Mouse (Mus musculus) embryonic facial prominence, embryonic 10.5 days (tissue): ENCODE data around the gene Lin9. TPM values are rescaled to one million over a fixed set of nuclear protein-coding genes. Genes with fewer than 3 reads are reported as not detected.
A peak's percentile ranks its signal among the peaks of the same experiment; 100 is the strongest.

Experiments
- DNase-seq: peaks from one replicate; pipeline ENCODE4 v3.0.0-alpha.2; 2017; ENCODE audit warnings: low spot score
- H3K27ac ChIP-seq: fragments of 300-500 bp; sonication (generic); replicated peaks from 2 replicates; pipeline ENCODE4 v1.5.1; 2016; ENCODE audit warnings: mild to moderate bottlenecking
- H3K27me3 ChIP-seq: fragments of 300-500 bp; sonication (generic); replicated peaks from 2 replicates; pipeline ENCODE4 v1.6.1; 2016; ENCODE audit warnings: low read depth, mild to moderate bottlenecking; ENCODE audit not compliant: poor library complexity, severe bottlenecking
- H3K36me3 ChIP-seq: fragments of 300-500 bp; sonication (generic); replicated peaks from 2 replicates; pipeline ENCODE4 v1.6.1; 2016; ENCODE audit warnings: mild to moderate bottlenecking, moderate library complexity
- H3K4me1 ChIP-seq: fragments of 300-500 bp; sonication (generic); 2 replicates; pipeline ENCODE4 v1.6.1; 2016
- H3K4me3 ChIP-seq: fragments of 300-500 bp; sonication (generic); 2 replicates; pipeline ENCODE4 v1.5.1; 2016; ENCODE audit warnings: mild to moderate bottlenecking, moderate library complexity
- H3K9me3 ChIP-seq: fragments of 300-500 bp; sonication (generic); 2 replicates; pipeline ENCODE4 v1.6.1; 2016; ENCODE audit warnings: mild to moderate bottlenecking
- WGBS: fragments of 180-500 bp; shearing (Covaris S2); methylation state at CpG from one replicate; pipeline ENCODE4 v1.1.7; 2016; 5-methylcytosine and 5-hydroxymethylcytosine counted together
- polyA plus RNA-seq: library from polyadenylated mRNA; unstranded; fragments of >200 nt; fragmentation: Nextera tagmentation; extraction: Ambion mirVana; gene quantifications from 2 replicates; pipeline ENCODE4 v1.2.1, GENCODE M21; 2016

Gene Lin9
- polyA plus RNA-seq, 1 experiment from 2014 or later, result 25.4 TPM

GRCm38 (mm10) chr1:180639416-180640401, 1.2 kb upstream of the Lin9 start:
- peak overlapping the region; percentile 86 for H3K4me3 ChIP-seq
- H3K27ac ChIP-seq, result peak overlapping the region; percentile 100
- WGBS, result 56% methylated on average over 10 of the region's 10 CpGs
- no peak for DNase-seq
- H3K4me1 ChIP-seq, result peaks cover 32% of the 10 kb centered on the region
- H3K36me3 ChIP-seq, result peaks cover 15% of the 10 kb centered on the region
- no peaks in the 10 kb centered on the region for H3K27me3 ChIP-seq
- H3K9me3 ChIP-seq, result no peaks in the 10 kb centered on the region

- DNase-seq, result peak; percentile 78
- H3K27me3 ChIP-seq, result no peaks in the 10 kb centered on the region
- under 1% methylated on average over 60 of the region's 61 CpGs for whole genome bisulfite sequencing
- no peaks in the 10 kb centered on the region for H3K9me3 ChIP-seq
- peak overlapping the region; percentile 100 for H3K27ac ChIP-seq
- peak overlapping the region; percentile 86 for H3K4me3 ChIP-seq
- peaks cover 39% of the 10 kb centered on the region for H3K4me1 ChIP-seq
- peaks cover 20% of the 10 kb centered on the region for H3K36me3 ChIP-seq
Measured at GRCm38 (mm10) chr1:180640605-180641125, 285 bp upstream of the Lin9 start.

- H3K4me3 ChIP-seq, result peak overlapping the region; percentile 86
- DNase-seq, result peak; percentile 73
- peaks cover 48% of the 10 kb centered on the region for H3K4me1 ChIP-seq
- WGBS, result 4% methylated on average over 50 of the region's 50 CpGs
- no peaks in the 10 kb centered on the region for H3K9me3 ChIP-seq
- H3K27ac ChIP-seq, result peak overlapping the region; percentile 100
- no peaks in the 10 kb centered on the region for H3K27me3 ChIP-seq
- H3K36me3 ChIP-seq, result peaks cover 28% of the 10 kb centered on the region
Measured at GRCm38 (mm10) chr1:180641518-180642227, 723 bp downstream of the Lin9 start.

GRCm38 (mm10) chr1:180642228-180642564, 1.2 kb downstream of the Lin9 start:
- H3K36me3 ChIP-seq, result peaks cover 32% of the 10 kb centered on the region
- DNase-seq, result no peak
- H3K9me3 ChIP-seq, result no peaks in the 10 kb centered on the region
- no peaks in the 10 kb centered on the region for H3K27me3 ChIP-seq
- H3K27ac ChIP-seq, result peak overlapping the region; percentile 100
- peaks cover 48% of the 10 kb centered on the region for H3K4me1 ChIP-seq
- 86% methylated on average over 8 of the region's 8 CpGs for WGBS
- H3K4me3 ChIP-seq, result peak overlapping the region; percentile 86

- peaks cover 59% of the 10 kb centered on the region for H3K36me3 ChIP-seq
- H3K4me3 ChIP-seq, result no peak overlapping the region
- no peak for DNase-seq
- 92% methylated on average over 7 of the region's 7 CpGs for WGBS
- H3K4me1 ChIP-seq, result no peaks in the 10 kb centered on the region
- no peak overlapping the region for H3K27ac ChIP-seq
- peaks cover 23% of the 10 kb centered on the region for H3K27me3 ChIP-seq
- no peaks in the 10 kb centered on the region for H3K9me3 ChIP-seq
Measured at GRCm38 (mm10) chr1:180691284-180691683, 50.3 kb downstream of the Lin9 start.

- Histone ChIP-seq H3K27me3 (peaks cover 62% of the 10 kb centered on the region), H3K27ac (no peak within 1 kb of the TSS; the same call in 1 of the 2 replicates), H3K36me3 (peaks cover 14% of the 10 kb centered on the region), H3K9me3 (no peaks in the 10 kb centered on the region), H3K4me1 (peaks cover 10% of the 10 kb centered on the region), H3K4me3 (peak within 1 kb of the TSS; percentile 63)
- peak; percentile 64 for DNase-seq
- under 1% methylated on average over 79 of the region's 79 CpGs for WGBS
Measured at GRCm38 (mm10) chr1:180696626-180697352, 55.8 kb downstream of the Lin9 start, which contains the start of gene Mixl1. Gene Mixl1, minus strand, starts transcription at chr1:180697034.

- peaks cover 10% of the 10 kb centered on the region for H3K4me1 ChIP-seq
- DNase-seq, result no peak
- H3K27ac ChIP-seq, result no peak overlapping the region
- H3K9me3 ChIP-seq, result no peaks in the 10 kb centered on the region
- 0 out of 2 replicates have a peak, but pooled peaks cover under 1% of the 10 kb centered on the region for H3K36me3 ChIP-seq
- H3K27me3 ChIP-seq, result peaks cover 62% of the 10 kb centered on the region
- H3K4me3 ChIP-seq, result no peak overlapping the region
- 58% methylated on average over 5 of the region's 5 CpGs for WGBS
Measured at GRCm38 (mm10) chr1:180698063-180698462, 57.1 kb downstream of the Lin9 start.

- WGBS, result 54% methylated on average over 6 of the region's 6 CpGs
- H3K4me1 ChIP-seq, result peaks cover 14% of the 10 kb centered on the region
Measured at GRCm38 (mm10) chr1:180703400-180703799, 62.5 kb downstream of the Lin9 start.

GRCm38 (mm10) chr1:180707368-180707767, 66.4 kb downstream of the Lin9 start:
- WGBS, result 57% methylated on average over 3 of the region's 3 CpGs
- peaks cover 14% of the 10 kb centered on the region for H3K4me1 ChIP-seq
- H3K27me3 ChIP-seq, result 0 out of 2 replicates have a peak, but pooled peaks cover 5% of the 10 kb centered on the region
- no peak for DNase-seq
- no peak overlapping the region for H3K4me3 ChIP-seq
- H3K27ac ChIP-seq, result no peak overlapping the region
- no peaks in the 10 kb centered on the region for H3K9me3 ChIP-seq
- no peaks in the 10 kb centered on the region for H3K36me3 ChIP-seq

More at GRCm38 (mm10) chr1:180703400-180703799, 62.5 kb downstream of the Lin9 start:
- Histone ChIP-seq H3K27me3 (peaks cover 22% of the 10 kb centered on the region), H3K36me3 (no peaks in the 10 kb centered on the region), H3K9me3 (no peaks in the 10 kb centered on the region), H3K27ac (no peak overlapping the region), H3K4me3 (no peak overlapping the region)
- no peak for DNase-seq

- Histone ChIP-seq H3K27me3 (0 out of 2 replicates have a peak, but pooled peaks cover 5% of the 10 kb centered on the region), H3K27ac (no peak overlapping the region), H3K36me3 (no peaks in the 10 kb centered on the region), H3K4me1 (peaks cover 14% of the 10 kb centered on the region), H3K9me3 (no peaks in the 10 kb centered on the region), H3K4me3 (no peak overlapping the region)
- DNase-seq, result no peak
- 75% methylated on average over 3 of the region's 3 CpGs for WGBS
Measured at GRCm38 (mm10) chr1:180707813-180708212, 66.9 kb downstream of the Lin9 start.

GRCm38 (mm10) chr1:180708935-180709776, 68.2 kb downstream of the Lin9 start:
- WGBS, result 73% methylated on average over 14 of the region's 14 CpGs
- Histone ChIP-seq H3K27ac (no peak overlapping the region), H3K4me3 (no peak overlapping the region), H3K27me3 (0 out of 2 replicates have a peak, but pooled peaks cover 4% of the 10 kb centered on the region), H3K9me3 (no peaks in the 10 kb centered on the region), H3K36me3 (no peaks in the 10 kb centered on the region), H3K4me1 (peaks cover 11% of the 10 kb centered on the region)
- DNase-seq, result no peak
